Mouse (Mus musculus) ES-Bruce4 (cell line): ENCODE measurements around the gene Pitpnm1. TPM values are rescaled to one million over a fixed set of nuclear protein-coding genes. Genes with fewer than 3 reads are reported as not detected.
A peak's percentile ranks its signal among the peaks of the same experiment; 100 is the strongest.
"Not testable (repeated sequence)": the region's sequence is repeated elsewhere in the genome, so short reads cannot be mapped to it uniquely, and the experiment has no call there.

Experiments
- H3K27ac ChIP-seq: 2 replicates; pipeline ENCODE4 v1.5.1; 2012; ENCODE audit warnings: low read length, inconsistent platforms; ENCODE audit not compliant: insufficient read depth
- H3K27me3 ChIP-seq: 2 replicates; pipeline ENCODE4 v1.6.1; 2012; ENCODE audit warnings: mild to moderate bottlenecking, low read length, inconsistent platforms; ENCODE audit not compliant: control insufficient read depth, poor library complexity, insufficient read depth, severe bottlenecking
- H3K36me3 ChIP-seq: 2 replicates; pipeline ENCODE4 v1.6.1; 2012; ENCODE audit warnings: inconsistent platforms, mild to moderate bottlenecking, low read length, moderate library complexity; ENCODE audit not compliant: control insufficient read depth, poor library complexity, insufficient read depth, severe bottlenecking
- H3K4me1 ChIP-seq: one replicate; pipeline ENCODE4 v1.8.1; 2011; ENCODE audit warnings: low read length; ENCODE audit not compliant: control insufficient read depth, insufficient read depth
- H3K4me3 ChIP-seq: 2 replicates; pipeline ENCODE4 v1.5.1; 2011; ENCODE audit warnings: low read depth, mild to moderate bottlenecking, low read length
- H3K9ac ChIP-seq: 2 replicates; pipeline ENCODE4 v1.6.1; 2012; ENCODE audit warnings: low read depth, mild to moderate bottlenecking, inconsistent platforms; ENCODE audit not compliant: poor library complexity, severe bottlenecking
- H3K9me3 ChIP-seq: replicated peaks from 2 replicates; pipeline ENCODE4 v1.6.1; 2012; ENCODE audit warnings: mild to moderate bottlenecking, low read length, inconsistent platforms; ENCODE audit not compliant: control insufficient read depth, poor library complexity, insufficient read depth, severe bottlenecking
- CTCF ChIP-seq: IDR thresholded peaks from one replicate; pipeline ENCODE4 v1.8.1; 2011; ENCODE audit warnings: low read depth, low read length
- EP300 ChIP-seq: IDR thresholded peaks from 2 replicates; pipeline ENCODE4 v1.6.1; 2011; ENCODE audit warnings: low read depth, low read length; ENCODE audit not compliant: insufficient read depth
- POLR2A ChIP-seq: IDR thresholded peaks from one replicate; pipeline ENCODE4 v1.8.1; 2011; ENCODE audit warnings: low read length; ENCODE audit not compliant: insufficient read depth
- polyA plus RNA-seq: library from polyadenylated mRNA; stranded (reverse); fragments of >200 nt; gene quantifications from 2 replicates; pipeline ENCODE4 v1.2.4, GENCODE M21; 2011; ENCODE audit warnings: low read depth; ENCODE audit not compliant: missing spikeins, insufficient read depth, insufficient read length

The Pitpnm1 gene
- polyA plus RNA-seq, 1 experiment, result 11.2 TPM

DNA sequence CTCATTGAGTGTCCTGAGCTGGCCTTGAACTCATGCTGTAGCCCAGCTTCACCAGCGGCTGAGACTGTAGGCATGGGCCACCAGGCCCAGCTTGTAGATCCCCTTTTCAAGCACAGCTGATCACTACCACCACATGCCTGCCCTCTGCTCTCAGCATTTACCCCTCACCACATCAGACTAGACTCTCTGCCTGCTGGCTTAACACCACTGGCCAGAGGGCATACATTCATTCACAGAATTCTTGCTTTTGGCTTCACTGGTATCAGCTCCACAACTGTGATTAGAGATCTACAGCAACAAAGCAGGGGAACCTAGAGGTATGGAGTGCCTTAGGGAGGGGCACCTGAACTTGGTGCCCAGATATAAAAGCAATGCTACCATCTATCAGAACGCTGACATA, 20.7 kb downstream of the Pitpnm1 start:
- H3K4me1 ChIP-seq, result no peaks in the 10 kb centered on the region
- TF ChIP-seq CTCF (no peak), EP300 (no peak), POLR2A (no peak)
- no peaks in the 10 kb centered on the region for H3K27me3 ChIP-seq
- H3K27ac ChIP-seq, result no peak overlapping the region
- H3K36me3 ChIP-seq, result no peaks in the 10 kb centered on the region
- no peak overlapping the region for H3K4me3 ChIP-seq
- no peak overlapping the region for H3K9ac ChIP-seq
- H3K9me3 ChIP-seq, result no peaks in the 10 kb centered on the region

DNA sequence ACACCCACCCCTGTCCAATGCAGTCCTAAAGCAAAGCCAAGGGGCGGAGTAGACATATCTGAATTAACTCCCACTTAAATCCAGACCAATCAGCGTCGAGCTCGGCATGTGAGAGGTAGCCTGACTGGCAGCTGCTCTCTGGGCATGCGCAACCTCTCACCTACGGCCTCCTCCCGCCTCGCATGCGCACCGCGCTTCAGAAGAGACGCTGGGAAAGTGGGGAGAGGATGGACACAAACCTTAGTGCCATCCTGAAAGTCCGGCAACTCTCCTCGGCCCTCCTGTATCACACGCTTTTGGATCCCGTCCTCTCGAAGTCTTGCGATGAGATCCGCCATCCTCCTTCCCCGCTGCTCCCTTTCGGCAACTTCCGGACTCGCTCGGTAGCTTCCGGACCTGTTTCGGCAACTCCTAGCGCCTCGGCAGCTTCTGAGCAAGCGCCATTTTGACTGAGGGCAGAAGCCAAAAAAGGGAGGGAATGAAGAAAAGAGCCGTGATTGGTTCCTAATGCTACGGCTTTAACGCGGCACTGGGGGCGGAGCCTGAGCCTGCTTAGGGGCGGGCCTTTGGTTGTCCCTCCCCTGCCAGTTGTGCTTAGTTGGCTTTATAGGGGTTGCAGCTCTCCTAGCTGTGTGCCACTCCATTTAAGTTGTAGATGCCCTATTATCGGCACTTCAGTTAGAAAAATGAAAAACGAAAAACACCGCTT, 21.5 kb downstream of the Pitpnm1 start:
- peak overlapping the region; percentile 39 for H3K9ac ChIP-seq
- no peaks in the 10 kb centered on the region for H3K36me3 ChIP-seq
- H3K27me3 ChIP-seq, result no peaks in the 10 kb centered on the region
- TF ChIP-seq EP300 (0 out of 2 replicates have a peak, but pooled peaks have one; percentile 15), POLR2A (peak; percentile 58), CTCF (no peak)
- no peaks in the 10 kb centered on the region for H3K9me3 ChIP-seq
- H3K4me1 ChIP-seq, result no peaks in the 10 kb centered on the region
- peak overlapping the region; percentile 73 for H3K4me3 ChIP-seq
- H3K27ac ChIP-seq, result no peak overlapping the region

DNA sequence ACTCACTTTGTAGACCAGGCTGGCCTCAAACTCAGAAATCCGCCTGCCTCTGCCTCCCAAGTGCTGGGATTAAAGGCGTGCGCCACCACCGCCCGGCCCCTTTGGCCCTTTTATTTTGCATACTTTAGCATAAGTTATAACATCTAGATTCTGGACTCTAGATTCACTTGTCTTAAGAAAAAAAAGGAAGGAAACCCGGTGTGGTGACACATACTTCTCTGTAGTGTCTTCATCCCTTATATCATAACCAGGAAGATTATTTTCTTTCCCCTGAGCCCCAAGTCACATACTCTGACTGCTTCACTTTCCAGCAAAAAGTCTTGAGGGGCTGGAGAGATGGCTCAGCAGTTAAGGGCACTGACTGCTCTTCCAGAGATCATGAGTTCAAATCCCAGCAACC, 22.1 kb downstream of the Pitpnm1 start:
- H3K27ac ChIP-seq, H3K4me3 ChIP-seq, H3K4me1 ChIP-seq, H3K36me3 ChIP-seq, H3K9ac ChIP-seq, H3K27me3 ChIP-seq, H3K9me3 ChIP-seq: not testable (repeated sequence)

DNA sequence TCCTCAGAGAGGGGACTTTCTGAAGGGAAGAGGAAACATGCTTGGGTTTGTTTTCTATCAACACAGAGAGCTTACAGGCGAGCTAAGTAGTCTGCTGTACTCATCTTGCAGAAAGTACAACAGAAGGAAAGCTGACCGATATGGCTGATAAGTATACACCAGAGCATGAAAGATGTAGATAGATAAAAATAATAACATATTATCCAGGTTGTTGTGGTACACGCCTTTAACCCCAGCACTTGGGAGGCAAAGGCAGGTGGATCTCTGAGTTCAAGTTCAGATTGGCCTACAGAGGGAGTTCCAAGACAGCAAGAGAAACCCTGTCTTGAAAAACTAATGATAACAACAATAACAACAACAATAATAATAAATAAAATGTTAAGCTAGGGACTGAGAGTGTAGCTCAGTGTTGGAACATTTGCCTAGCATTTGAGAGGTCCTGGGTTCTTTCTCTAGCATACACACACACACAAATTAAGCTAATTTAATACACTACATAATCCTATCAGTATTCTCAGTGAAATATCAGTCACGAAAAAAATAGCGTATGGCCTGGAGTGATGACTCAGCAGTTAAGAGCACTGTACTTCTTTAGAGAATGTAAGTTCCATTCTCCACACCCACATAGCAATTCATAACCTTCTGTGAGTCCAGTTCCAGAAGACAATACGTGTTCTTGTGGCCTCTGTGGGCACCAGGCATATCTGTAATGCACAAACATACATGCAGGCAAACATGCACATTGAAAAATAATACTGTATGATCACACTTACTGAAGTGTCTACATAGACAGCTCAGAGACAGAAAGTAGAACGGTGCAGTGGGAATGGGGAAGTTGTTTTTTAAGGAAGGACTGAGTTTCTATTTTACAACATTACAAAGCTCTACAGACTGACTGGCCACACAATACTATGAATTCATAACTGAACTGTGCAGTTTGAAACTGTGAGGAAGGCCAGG, 22.9 kb downstream of the Pitpnm1 start:
- Histone ChIP-seq H3K36me3 (no peaks in the 10 kb centered on the region), H3K4me3 (no peak overlapping the region), H3K9ac (no peak overlapping the region), H3K27ac (no peak overlapping the region), H3K4me1 (peaks cover 1% of the 10 kb centered on the region), H3K27me3 (no peaks in the 10 kb centered on the region), H3K9me3 (no peaks in the 10 kb centered on the region)
- TF ChIP-seq CTCF (no peak), POLR2A (no peak), EP300 (no peak)

- H3K9ac ChIP-seq, result no peak overlapping the region
- H3K27ac ChIP-seq, result no peak overlapping the region
- no peaks in the 10 kb centered on the region for H3K9me3 ChIP-seq
- TF ChIP-seq EP300, result no peak
- TF ChIP-seq CTCF, result no peak
- no peak for TF ChIP-seq POLR2A
- no peaks in the 10 kb centered on the region for H3K27me3 ChIP-seq
- H3K4me1 ChIP-seq, result peaks cover 1% of the 10 kb centered on the region
- no peaks in the 10 kb centered on the region for H3K36me3 ChIP-seq
- no peak overlapping the region for H3K4me3 ChIP-seq
Observed at GRCm38 (mm10) chr19:4124432-4124831, 24.6 kb downstream of the Pitpnm1 start.

DNA sequence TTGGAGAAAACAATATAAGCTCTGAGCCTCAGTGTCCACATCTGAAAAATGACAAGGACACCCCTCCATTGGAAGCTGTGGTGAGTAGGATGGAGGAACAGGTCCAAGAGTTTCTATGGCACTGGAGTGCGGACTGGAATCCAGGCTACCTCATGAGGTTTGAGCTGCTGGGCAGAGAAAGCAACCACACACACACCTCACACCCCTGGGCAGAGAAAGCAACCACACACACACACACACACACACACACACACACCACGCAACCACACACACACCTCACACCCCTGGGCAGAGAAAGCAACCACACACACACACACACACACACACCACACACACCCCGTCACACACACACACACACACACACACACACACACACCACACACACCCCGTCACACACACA, 25.5 kb downstream of the Pitpnm1 start:
- not testable (repeated sequence) for H3K9ac ChIP-seq, H3K27me3 ChIP-seq, H3K9me3 ChIP-seq, H3K4me1 ChIP-seq, H3K27ac ChIP-seq, H3K36me3 ChIP-seq
- peak overlapping the region; percentile 50 for H3K4me3 ChIP-seq
